Mouse (Mus musculus): ENCODE results near the gene Arhgap42. TPM values are rescaled to one million over a fixed set of nuclear protein-coding genes. Genes with fewer than 3 reads are reported as not detected.

Gene Arhgap42
- total and polyA plus RNA-seq, 2 experiments from 2014 or later: 5.9 to 13.0 TPM

DNA sequence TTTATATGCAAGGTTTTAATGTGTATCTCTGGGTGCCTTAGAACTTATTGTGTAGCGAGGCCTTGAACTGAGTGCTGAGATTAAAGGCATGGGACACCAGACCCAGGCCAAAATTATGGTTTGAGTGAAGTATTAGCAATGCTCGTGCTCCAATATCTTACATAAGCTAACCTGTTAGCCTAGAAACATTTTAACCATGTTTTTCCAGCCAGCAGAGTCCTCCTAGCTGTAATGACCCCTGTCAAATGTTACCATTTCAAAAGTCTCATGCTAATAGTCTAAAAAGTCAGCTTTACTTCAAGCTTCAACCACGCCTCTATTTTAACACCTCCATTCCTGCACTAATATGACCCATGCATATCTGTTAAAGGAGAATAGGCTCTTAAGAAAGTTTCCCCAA is 84.3 kb downstream of the Arhgap42 start:
- 91% methylated on average over 3 of the region's 3 CpGs for WGBS
- Histone ChIP-seq H3K4me2 (ENCODE audit: low read depth, low read length) (no peak overlapping the region), H3K4me1 (ENCODE audit: insufficient read depth, low read length) (no peaks in the 10 kb centered on the region), H3K9me3 (ENCODE audit: low read length) (no peaks in the 10 kb centered on the region), H3K27me3 (ENCODE audit: insufficient read depth, low read length) (no peaks in the 10 kb centered on the region), H3K27ac (no peak overlapping the region), H3K36me3 (ENCODE audit: insufficient read depth, low read length) (no peaks in the 10 kb centered on the region), H3K4me3 (ENCODE audit: low read length) (no peak overlapping the region), H3K9ac (replicated peaks; ENCODE audit: low read length) (no peak overlapping the region)
- ATAC-seq: no peak
- TF ChIP-seq CTCF (IDR thresholded peaks at IDR 0.05; ENCODE audit: low read depth): no peak
- DNase-seq (ENCODE audit: low spot score): no peak

DNA sequence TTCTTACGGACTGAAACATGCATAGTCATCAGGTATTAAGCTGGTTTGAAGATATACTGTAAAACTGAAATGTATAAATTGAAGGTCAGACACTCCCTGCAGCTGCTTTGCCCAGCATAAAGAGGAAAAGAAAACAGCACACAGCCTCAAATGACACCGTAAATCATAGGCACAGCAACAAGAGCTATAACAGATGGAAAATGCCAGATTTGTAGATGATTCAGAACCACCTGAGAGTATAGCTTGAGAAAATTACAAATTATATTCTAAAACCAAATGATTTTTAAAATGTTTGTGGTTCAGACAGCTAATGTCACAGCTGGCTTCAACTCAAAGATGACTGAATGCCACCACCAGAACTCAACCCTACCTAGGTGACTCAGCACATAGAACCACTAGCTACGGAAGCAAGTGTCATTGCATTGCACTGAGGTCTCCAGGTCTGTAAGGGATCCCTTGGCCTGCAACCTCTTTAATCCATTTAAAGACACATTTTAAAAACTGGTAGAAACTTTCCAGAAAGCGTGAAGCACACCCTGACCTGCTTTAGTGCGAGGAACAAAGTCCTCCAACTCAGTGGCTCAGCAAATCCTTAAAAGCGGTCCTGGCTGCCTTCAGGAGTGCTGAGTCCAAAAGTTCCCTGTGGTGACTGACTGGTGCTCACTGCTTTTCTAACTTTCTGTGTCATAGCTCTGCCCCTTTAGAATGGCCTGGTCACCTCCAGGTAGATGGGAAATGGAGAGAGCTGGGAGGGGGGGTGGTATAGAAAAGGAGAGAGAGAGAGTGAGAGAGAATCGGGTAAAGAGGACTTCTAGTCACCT is 94.4 kb downstream of the Arhgap42 start:
- no peaks in the 10 kb centered on the region for H3K36me3 ChIP-seq (ENCODE audit: insufficient read depth, low read length)
- no peak overlapping the region for H3K4me2 ChIP-seq (ENCODE audit: low read depth, low read length)
- no peak overlapping the region for H3K27ac ChIP-seq
- no peaks in the 10 kb centered on the region for H3K27me3 ChIP-seq (ENCODE audit: insufficient read depth, low read length)
- H3K9me3 ChIP-seq (ENCODE audit: low read length): no peaks in the 10 kb centered on the region
- no peak for ATAC-seq
- no peak for DNase-seq (ENCODE audit: low spot score)
- no peaks in the 10 kb centered on the region for H3K4me1 ChIP-seq (ENCODE audit: insufficient read depth, low read length)
- WGBS: 91% methylated on average over 7 of the region's 7 CpGs
- no peak overlapping the region for H3K9ac ChIP-seq (replicated peaks; ENCODE audit: low read length)
- H3K4me3 ChIP-seq (ENCODE audit: low read length): no peak overlapping the region
- TF ChIP-seq CTCF (IDR thresholded peaks at IDR 0.05; ENCODE audit: low read depth): no peak

DNA sequence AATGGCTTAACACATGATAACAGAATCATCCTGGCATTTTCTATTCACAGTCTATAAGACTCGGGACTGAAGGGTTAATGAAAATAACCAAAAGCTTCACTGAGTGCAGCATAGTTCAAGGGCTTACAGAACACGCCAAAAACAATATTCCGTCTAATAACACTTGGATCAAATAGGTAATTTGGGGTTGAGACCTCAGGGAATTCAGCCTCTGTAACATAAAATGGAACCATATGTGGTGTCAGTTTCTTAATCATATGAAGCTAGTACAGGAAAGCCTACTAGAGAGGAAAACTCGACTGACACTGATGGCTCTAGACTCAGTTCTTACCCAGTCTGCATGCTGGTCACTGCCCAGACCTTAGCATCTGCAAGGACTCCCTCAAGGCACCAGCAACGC is 95.8 kb downstream of the Arhgap42 start:
- Histone ChIP-seq H3K9me3 (ENCODE audit: low read length) (no peaks in the 10 kb centered on the region), H3K36me3 (ENCODE audit: insufficient read depth, low read length) (no peaks in the 10 kb centered on the region), H3K4me2 (ENCODE audit: low read depth, low read length) (no peak overlapping the region), H3K27ac (no peak overlapping the region), H3K4me1 (ENCODE audit: insufficient read depth, low read length) (no peaks in the 10 kb centered on the region), H3K4me3 (ENCODE audit: low read length) (no peak overlapping the region), H3K27me3 (ENCODE audit: insufficient read depth, low read length) (no peaks in the 10 kb centered on the region), H3K9ac (replicated peaks; ENCODE audit: low read length) (no peak overlapping the region)
- TF ChIP-seq CTCF (IDR thresholded peaks at IDR 0.05; ENCODE audit: low read depth): no peak
- 57% methylated on average over 5 of the region's 5 CpGs for WGBS
- ATAC-seq (no peak), DNase-seq (ENCODE audit: low spot score) (no peak)

DNA sequence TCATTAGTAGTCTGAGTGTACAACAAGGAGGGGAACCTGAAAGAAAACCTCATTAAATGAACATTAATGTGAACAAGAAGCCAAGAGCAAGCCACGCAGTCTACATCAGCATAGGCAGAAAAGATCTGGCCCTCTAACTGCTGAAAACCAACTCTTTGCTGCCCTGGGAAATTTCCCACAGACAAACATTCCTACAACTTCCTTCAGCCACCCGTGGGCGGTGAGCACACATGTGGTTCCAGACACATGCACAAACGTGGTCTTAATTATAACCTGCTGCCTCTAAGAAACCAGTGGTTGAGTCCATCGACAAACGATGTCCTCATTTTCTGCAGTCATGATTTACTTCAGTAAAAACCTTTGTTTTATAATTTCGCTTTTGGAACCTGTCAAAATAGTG is 96.3 kb downstream of the Arhgap42 start:
- no peak for TF ChIP-seq CTCF (IDR thresholded peaks at IDR 0.05; ENCODE audit: low read depth)
- WGBS: 58% methylated on average over 7 of the region's 7 CpGs
- Histone ChIP-seq H3K36me3 (ENCODE audit: insufficient read depth, low read length) (no peaks in the 10 kb centered on the region), H3K27me3 (ENCODE audit: insufficient read depth, low read length) (no peaks in the 10 kb centered on the region), H3K9me3 (ENCODE audit: low read length) (no peaks in the 10 kb centered on the region), H3K4me1 (ENCODE audit: insufficient read depth, low read length) (no peaks in the 10 kb centered on the region), H3K4me3 (ENCODE audit: low read length) (no peak overlapping the region), H3K9ac (replicated peaks; ENCODE audit: low read length) (no peak overlapping the region), H3K27ac (no peak overlapping the region), H3K4me2 (ENCODE audit: low read depth, low read length) (no peak overlapping the region)
- no peak for ATAC-seq
- DNase-seq (ENCODE audit: low spot score): no peak

- no peak overlapping the region for H3K4me2 ChIP-seq (ENCODE audit: low read depth, low read length)
- ATAC-seq (no peak), DNase-seq (ENCODE audit: low spot score) (no peak)
- no peaks in the 10 kb centered on the region for H3K9me3 ChIP-seq (ENCODE audit: low read length)
- H3K36me3 ChIP-seq (ENCODE audit: insufficient read depth, low read length): no peaks in the 10 kb centered on the region
- no peak for TF ChIP-seq CTCF (IDR thresholded peaks at IDR 0.05; ENCODE audit: low read depth)
- H3K4me1 ChIP-seq (ENCODE audit: insufficient read depth, low read length): no peaks in the 10 kb centered on the region
- no peak overlapping the region for H3K9ac ChIP-seq (replicated peaks; ENCODE audit: low read length)
- no peak overlapping the region for H3K4me3 ChIP-seq (ENCODE audit: low read length)
- H3K27me3 ChIP-seq (ENCODE audit: insufficient read depth, low read length): no peaks in the 10 kb centered on the region
- H3K27ac ChIP-seq: no peak overlapping the region
- WGBS: 76% methylated on average over 1 of the region's 1 CpGs
Measured at GRCm38 (mm10) chr9:9142144-9142543, 96.8 kb downstream of the Arhgap42 start.

- DNase-seq (ENCODE audit: low spot score): no peak
- H3K36me3 ChIP-seq (ENCODE audit: insufficient read depth, low read length): no peaks in the 10 kb centered on the region
- no peak for TF ChIP-seq CTCF (IDR thresholded peaks at IDR 0.05; ENCODE audit: low read depth)
- no peaks in the 10 kb centered on the region for H3K9me3 ChIP-seq (ENCODE audit: low read length)
- ATAC-seq: no peak
- no peaks in the 10 kb centered on the region for H3K4me1 ChIP-seq (ENCODE audit: insufficient read depth, low read length)
- H3K27ac ChIP-seq: no peak overlapping the region
- H3K4me3 ChIP-seq (ENCODE audit: low read length): no peak overlapping the region
- no peaks in the 10 kb centered on the region for H3K27me3 ChIP-seq (ENCODE audit: insufficient read depth, low read length)
- H3K9ac ChIP-seq (replicated peaks; ENCODE audit: low read length): no peak overlapping the region
- H3K4me2 ChIP-seq (ENCODE audit: low read depth, low read length): no peak overlapping the region
- 91% methylated on average over 4 of the region's 4 CpGs for WGBS
Measured at GRCm38 (mm10) chr9:9128996-9129694, 109.8 kb downstream of the Arhgap42 start.
